Mouse (Mus musculus) stomach, postnatal 0 days (tissue): ENCODE results near the gene Batf2.

Experiments
- CTCF ChIP-seq: IDR thresholded peaks from 2 replicates; pipeline ENCODE4 v1.5.1; 2016; ENCODE audit warnings: antibody characterized with exemption, low read depth, mild to moderate bottlenecking, moderate library complexity
- EP300 ChIP-seq: optimal IDR thresholded peaks from 2 replicates; pipeline ENCODE3; 2016; ENCODE audit warnings: antibody characterized with exemption

DNA sequence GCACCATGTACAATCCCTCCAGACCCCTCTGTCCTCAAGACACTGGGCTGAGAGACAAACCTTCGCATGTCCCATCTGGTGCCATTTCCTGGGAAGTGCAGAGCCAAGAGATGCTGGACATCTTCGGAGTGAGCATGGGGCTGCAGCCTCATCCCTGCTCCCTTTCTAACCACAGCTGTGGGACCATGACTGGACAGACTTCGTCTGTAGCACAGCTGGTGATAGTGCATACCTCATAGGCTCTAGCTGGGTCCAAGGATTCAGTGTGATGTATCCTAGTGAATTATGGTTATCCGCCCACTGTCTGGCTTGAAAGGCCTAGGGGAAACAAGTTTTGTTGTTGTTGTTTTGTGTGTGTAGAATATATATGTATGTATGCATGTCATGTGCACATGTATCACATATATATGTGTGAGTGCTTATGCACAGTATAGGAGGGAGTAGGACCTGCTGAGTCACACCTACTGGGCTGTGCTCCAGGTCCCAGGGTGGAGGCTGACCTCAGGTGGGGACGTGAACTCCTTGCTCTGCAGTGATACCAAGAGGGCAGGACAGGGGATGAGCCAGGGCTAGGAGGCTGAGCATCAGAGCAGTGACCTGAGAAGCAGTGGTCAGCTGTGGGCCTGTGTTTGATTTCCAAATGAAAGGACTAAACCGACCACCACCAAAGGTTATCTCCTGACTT is 38.5 kb upstream of the Batf2 start:
- TF ChIP-seq CTCF (no peak), EP300 (no peak)
